Mouse (Mus musculus) cerebellum, adult 9-11 months (tissue): ENCODE data around the gene S100a10.
A peak's percentile ranks its signal among the peaks of the same experiment; 100 is the strongest.
"Not testable (repeated sequence)": the region's sequence is repeated elsewhere in the genome, so short reads cannot be mapped to it uniquely, and the experiment has no call there.

Source experiments
- DNase-seq: peaks from one replicate; pipeline ENCODE4 v3.0.0; 2022

S100a10 gene

DNA sequence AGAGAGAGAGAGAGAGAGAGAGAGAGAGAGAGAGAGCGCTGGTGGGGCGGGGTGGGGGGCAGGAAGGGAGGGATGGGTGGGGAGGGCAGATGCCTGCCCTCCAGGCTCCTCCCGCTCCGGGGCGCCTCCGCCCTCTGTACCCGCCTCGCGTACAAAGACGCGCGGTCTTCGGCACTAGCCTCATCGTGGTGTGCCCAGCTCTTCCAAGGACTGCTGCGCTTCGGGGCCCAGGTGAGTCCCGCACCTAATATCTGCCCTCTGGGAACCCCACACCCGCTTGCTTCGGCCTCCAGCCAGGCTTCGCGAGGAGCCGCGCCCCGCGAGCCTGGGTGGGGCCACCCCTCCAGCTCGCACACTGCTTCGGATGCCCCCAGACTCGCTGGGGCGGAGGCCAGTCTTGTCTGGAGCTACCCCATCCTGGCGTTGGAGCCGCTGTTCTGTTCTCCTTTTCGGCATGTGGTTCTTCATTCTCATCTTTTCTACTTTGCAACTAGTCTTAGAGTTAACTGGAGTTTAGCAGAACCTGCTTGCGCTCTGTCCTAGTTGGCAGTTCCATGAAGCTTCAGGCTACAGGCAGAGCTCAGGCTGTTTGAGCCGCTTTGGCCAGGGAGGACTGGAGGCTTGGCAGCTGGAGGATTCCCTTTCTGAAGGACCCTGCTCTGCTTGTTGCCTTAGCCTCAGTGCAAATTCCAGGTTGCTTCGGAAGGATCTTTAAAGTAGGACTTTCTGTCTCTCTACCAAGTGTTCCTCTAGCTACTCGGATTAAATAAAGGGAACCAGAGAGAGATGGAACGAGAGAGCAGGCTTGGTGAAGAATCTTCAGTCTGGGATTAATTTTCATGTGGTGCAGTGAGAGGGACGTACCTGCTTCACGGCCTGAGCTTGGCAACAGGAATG, at the start of gene S100a10:
Gene S100a10 (plus strand): TSS at position 100 of the 897 bp plus-strand sequence.
- DNase-seq: no peak

DNA sequence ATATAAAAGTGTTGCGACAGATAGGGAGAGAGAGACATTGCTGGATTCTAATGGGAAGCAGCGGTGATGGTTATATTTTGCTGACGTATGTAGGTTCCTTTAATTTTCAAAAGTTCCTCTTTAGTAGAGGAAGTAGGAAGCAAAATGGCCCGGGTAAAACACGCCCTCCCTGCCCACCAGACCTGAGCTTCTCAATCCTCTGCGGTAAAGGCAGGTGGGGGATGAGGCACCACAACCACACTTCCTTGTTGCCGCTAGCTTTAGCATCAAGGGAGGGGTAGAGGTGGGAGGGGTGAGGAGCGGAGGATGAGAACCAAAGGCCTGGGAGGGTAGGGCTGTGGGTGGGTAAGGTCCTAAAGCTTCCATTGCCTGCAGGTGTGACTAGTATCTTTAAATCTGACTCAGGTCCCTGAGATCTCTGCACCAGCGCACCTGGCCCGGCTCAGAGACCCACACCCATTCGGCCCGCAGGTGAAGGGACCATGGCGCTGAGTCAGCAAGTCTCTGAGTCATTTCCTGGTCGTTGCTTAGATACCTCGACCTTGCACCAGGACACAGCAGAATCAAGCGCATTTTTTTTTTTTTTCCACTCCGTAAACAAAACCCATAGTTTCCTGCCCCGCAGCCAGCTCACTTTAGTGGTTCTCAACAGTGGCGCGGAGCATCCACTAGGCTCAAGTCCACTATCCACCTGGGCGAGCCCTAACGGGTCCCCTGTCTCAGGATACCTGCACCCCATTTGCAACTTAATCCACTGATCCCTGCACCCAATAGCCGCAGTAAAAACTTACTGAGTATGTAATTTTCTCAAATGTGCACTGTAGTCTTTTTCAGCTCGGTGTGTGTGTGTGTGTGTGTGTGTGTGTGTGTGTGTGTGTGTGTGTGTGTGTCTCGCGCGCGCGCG, 48.7 kb upstream of the S100a10 start:
- no peak for DNase-seq

DNA sequence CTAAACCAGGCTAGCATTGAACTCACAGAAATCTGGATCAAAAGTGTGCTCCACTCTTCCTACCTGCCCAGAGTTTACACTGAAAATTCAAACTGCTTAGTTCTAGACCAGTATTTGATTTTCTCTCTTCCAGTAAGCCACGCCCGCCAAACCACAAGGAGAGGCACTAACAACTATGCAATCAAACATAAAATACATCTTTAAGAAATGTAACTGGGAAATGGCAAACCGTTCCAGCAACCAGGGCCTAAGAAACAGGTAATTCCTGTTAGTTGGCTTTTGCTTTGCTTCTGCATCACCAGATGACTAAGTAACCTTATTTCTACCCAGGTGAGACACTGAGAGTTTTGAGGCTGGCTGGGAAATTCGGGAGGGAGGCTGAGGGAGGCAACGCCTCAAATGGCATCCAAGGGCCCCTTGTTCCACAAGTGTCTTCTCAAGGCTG, 48.0 kb upstream of the S100a10 start:
- no peak for DNase-seq

DNA sequence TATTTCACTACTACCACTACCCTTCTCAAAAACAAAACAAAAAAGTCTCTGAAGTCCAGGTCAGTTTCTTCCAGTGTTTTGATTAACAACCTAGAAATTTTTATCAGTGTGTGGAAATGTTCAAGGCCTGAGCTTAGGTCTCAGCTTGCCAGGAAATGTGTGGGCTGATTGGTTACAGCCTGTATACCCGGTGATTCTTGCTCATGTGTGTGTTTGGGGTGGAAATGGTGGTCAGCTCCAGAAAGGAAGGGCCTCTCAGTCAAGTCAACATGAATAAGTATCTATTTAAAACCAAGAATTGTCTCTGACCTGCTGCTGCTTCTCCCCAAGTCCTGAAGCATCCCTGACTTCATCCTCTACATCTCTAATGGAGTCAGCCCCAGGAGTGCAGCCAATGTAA, 45.6 kb upstream of the S100a10 start:
- DNase-seq: no peak

- DNase-seq: no peak
Observed at GRCm38 (mm10) chr3:93511036-93511435, 43.8 kb upstream of the S100a10 start.

- DNase-seq: no peak
Observed at GRCm38 (mm10) chr3:93511801-93512200, 43.1 kb upstream of the S100a10 start.

DNA sequence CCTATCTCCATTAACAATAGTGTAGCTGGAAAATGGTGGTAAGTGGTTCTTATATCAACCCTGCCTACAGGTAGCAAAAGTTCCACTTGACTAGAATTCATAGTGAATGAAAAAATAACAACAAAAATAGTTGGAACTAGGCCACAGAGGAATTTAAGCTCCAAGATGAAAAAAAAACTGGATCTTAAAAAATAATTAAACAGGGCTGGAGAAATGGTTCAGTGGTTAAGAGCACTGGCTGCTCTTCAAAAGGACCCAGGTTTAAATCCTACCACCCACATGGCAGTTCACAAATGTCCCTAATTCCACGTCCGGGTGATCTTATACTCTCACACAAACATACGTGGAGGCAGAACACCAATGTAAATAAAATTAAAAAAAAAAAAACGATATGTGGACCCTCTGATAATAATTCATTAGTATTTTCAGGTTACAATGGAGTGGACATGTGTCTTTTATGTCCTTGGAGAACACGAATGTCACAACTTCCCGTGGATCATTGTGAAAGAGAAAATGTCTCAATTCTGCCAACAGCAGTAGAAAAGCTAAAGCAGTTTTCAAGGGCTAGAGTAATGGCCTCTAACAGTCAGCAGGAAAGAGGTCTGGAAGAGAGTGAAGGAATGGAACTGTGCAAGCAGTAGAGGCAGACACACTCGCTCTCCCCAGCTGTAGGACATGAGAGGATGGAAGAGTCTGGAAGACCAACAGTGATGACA, 42.3 kb upstream of the S100a10 start:
- no peak for DNase-seq

DNA sequence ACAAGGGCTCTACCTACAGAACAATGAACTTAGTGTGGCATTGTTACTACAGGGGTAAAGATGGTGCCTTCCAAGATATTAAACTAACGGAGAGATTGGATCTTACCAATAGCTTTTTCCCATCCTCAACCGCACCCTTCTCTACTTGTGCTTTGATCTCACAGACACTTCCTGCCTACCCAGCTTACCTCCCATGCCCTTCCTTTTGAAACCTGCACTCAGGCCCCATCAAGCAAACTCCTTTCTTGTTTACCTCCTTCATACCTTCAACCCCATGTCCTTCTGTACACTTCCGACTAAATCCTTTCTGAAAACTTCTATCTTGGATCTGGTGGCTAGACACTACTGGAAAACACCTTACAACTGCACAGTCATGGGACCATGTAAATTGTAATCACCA, 40.3 kb upstream of the S100a10 start:
- no peak for DNase-seq

DNA sequence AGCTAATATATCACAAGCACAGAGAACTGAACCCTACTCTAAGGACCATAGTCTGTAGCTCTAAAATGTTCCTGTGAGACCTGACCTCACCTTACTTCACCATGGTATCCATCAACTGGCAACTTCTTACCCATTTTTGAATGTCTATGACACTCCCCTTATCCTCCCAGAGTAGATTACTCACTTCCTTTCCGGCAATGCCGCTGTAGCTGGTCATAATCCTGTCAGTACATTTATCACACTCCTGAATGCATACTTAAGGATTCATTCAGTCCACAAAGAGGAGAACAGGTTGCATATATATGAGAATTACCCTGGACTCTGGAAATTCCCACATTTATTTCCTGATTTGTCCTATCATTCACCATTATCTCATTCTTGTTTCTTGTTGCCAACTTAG, 37.5 kb upstream of the S100a10 start:
- no peak for DNase-seq

- DNase-seq: no peak
Observed at GRCm38 (mm10) chr3:93519856-93520329, 35.0 kb upstream of the S100a10 start.

DNA sequence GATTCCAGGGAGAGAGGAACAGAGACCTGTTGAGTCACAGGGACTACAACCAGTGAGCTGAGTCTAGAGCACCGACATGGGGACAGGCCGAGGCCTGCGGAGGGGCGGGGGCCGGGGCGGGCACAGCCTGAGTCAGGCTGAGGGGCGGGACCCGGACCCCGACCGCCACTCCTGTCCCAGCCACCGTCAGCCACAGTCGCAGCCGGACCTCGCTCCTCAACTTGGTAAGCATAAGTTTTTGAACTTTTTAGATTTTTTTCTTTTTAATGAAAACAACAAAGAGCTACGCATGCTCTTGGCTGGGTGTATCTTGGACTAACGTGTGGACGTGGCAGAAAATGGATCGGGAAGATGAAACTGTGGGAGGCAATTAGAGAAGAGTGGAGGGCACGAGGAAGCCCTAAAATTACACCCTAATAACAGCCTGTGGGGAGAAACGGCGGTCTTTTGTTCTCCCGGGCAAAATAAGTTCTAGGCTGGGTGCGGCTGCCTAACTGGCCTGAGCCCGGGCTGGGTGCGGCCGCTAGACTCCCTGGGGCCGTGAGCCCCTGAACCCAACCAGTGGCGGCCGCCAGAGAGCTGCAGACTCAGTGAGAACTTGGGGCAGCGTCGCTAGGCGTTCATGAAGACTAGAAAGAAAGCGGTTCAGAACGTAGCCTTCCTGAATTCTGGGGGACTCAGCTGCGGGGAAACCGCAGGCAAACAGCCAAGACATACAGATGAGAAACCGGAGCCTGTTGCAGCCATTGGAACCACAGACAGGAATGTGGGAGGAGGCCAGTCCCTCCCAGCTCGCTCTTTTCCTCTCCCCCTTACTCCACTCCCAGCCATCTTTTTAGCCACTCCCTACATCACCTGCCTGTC, 34.3 kb upstream of the S100a10 start, which contains the start of gene S100a11:
Gene S100a11 (plus strand): TSS at position 159 of the 864 bp plus-strand sequence.
- no peak for DNase-seq

GRCm38 (mm10) chr3:93521462-93522057, 33.3 kb upstream of the S100a10 start:
- DNase-seq: no peak

DNA sequence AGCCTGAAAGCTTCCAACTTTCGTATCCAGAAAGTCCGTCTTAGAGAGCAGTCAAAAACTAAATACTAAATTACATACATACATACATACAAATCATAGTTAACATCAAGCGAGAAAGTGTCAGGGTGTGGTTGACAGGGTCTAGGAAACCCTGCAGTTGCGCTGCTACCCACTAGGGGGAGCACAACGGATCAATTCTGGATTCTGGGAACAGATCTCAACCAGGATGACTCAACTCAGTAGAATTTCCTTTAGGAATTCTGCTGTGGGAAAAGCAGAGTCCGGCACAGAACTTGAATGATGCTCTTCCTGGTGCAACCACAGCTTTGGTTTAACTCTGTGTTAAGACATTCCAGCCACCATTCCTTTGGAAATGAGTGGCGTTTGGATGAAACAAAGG, 32.3 kb upstream of the S100a10 start:
- DNase-seq: no peak

- DNase-seq: no peak
Observed at GRCm38 (mm10) chr3:93527300-93527699, 27.6 kb upstream of the S100a10 start.

GRCm38 (mm10) chr3:93528807-93529206, 26.1 kb upstream of the S100a10 start:
- DNase-seq: no peak

DNA sequence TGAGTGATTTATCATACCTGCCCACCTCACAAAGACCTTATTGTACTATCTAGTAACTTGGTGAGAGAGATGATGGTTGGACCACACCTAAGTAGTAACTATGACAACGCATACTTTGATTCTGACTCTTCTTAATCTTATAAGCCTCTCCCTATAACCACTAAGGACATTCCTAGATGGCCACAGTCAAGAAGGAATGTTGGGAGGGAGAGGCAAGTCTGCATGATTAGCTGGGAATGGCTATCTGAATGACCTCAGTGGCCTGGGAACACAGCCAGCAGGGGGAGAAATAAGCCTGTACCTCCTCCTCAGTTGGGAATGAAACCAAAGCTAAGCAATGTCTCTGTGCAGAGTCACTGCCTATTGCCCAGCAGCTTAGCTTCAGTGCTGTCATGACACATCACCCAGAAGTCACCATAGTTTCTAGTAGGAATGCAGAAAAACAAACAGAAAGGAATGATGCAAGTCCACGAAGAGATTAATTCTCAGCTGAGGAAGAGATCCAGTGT, 17.8 kb upstream of the S100a10 start:
- no peak for DNase-seq

- no peak for DNase-seq
Observed at GRCm38 (mm10) chr3:93538486-93538885, 16.4 kb upstream of the S100a10 start.

DNA sequence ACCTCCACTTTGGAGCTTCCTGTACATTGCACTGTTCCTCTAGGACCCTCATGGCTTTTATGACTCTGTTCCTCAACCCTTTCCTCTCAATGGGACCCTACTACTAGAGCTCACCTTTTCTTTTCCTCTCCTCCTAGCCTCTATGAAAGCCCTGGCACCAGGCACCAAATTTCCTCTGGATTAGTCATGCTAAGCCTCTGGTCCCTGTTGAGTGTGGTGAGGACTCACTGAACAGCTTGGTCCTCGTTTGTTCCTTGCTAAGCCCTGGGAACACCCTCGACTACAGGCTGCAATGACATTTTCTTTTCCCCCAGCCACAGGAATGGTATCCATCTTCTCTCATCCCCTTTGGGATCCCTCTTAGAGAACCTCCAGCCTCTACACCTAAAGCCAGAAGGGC, 13.4 kb upstream of the S100a10 start:
- no peak for DNase-seq

DNA sequence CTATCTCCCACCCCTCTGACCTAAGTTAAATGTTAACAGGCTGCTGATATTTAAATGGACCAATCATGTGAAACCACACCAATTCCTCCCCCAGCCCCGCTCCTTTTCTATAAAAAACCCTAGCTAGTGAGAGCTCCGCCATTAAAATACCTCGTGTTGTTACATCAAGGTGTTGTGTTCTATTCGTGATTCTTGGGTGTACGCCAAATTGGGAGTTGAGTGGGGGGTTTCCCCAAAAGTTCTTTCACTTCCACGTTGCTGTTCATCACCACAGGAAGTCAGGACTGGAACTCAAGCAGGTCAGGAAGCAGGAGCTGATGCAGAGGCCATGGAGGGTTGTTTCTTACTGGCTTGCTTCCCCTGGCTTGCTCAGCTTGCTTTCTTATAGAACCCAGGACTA, 10.7 kb upstream of the S100a10 start:
- not testable (repeated sequence) for DNase-seq

DNA sequence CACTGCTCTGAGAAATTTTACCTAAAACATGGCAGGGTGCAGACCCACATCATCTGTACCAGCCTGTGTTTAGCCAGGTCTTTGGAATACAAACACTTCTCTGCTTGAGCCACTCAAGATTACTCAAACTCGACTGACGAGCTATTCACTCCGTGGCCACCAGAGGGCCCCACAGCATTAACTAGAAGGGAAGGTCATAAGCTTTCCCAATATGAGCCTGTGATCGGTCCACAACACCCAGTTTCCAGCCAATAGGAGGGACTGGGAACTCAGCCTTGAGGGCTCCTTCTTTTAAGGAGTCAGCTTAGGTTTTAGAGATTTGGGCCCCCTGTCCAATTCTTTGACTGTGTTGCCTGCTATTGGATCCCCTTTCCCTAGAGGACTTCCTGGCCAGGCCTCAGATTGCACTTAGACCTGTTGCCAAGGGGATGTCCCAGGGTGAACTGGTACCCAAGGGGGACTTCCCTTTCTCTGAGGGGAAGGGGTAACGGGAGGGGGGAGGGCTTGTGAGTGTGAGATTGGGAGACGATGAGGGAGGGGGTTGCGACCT, 7.7 kb upstream of the S100a10 start:
- DNase-seq: peak; percentile 17
